Mouse (Mus musculus): ENCODE measurements at regions not wholly inside any gene's neighbourhood (a gene's known extent, or its start where the extent isn't known, plus 50 kb on each side); places are given as distances from the start of the nearest gene placed in this dataset.
"Not testable (repeated sequence)": the region's sequence is repeated elsewhere in the genome, so short reads cannot be mapped to it uniquely, and the experiment has no call there.

GRCm38 (mm10) chr15:37100767-37101288 lies 93.3 kb upstream of the Zfp706 start:
- no peak for DNase-seq

GRCm38 (mm10) chr15:37099927-37100766 lies 92.6 kb upstream of the Zfp706 start:
- DNase-seq = peak; percentile 82

GRCm38 (mm10) chr15:37099176-37099575 lies 91.6 kb upstream of the Zfp706 start:
- DNase-seq = no peak

- no peak for DNase-seq
These were observed 89.9 kb upstream of the Zfp706 start for GRCm38 (mm10) chr15:37097426-37097825.

GRCm38 (mm10) chr15:37091171-37091570 lies 83.6 kb upstream of the Zfp706 start:
- DNase-seq = not testable (repeated sequence)

GRCm38 (mm10) chr15:37083726-37084125 lies 76.2 kb upstream of the Zfp706 start:
- no peak for DNase-seq

- no peak for DNase-seq
These were observed 74.3 kb upstream of the Zfp706 start for GRCm38 (mm10) chr15:37081836-37082235.

- no peak for DNase-seq
These were observed 73.4 kb upstream of the Zfp706 start for GRCm38 (mm10) chr15:37080931-37081330.

- no peak for DNase-seq
These were observed 72.8 kb upstream of the Zfp706 start for GRCm38 (mm10) chr15:37080395-37080794.

- DNase-seq = not testable (repeated sequence)
These were observed 66.6 kb upstream of the Zfp706 start for GRCm38 (mm10) chr15:37074207-37074606.

- no peak for DNase-seq
These were observed 64.8 kb upstream of the Zfp706 start for GRCm38 (mm10) chr15:37072202-37072862.

- no peak for DNase-seq
These were observed 62.6 kb upstream of the Zfp706 start for GRCm38 (mm10) chr15:37070188-37070587.

- no peak for DNase-seq
These were observed 59.8 kb upstream of the Zfp706 start for GRCm38 (mm10) chr15:37067326-37067725.

- DNase-seq = no peak
These were observed 58.5 kb upstream of the Zfp706 start for GRCm38 (mm10) chr15:37065926-37066550.

- no peak for DNase-seq
These were observed 57.8 kb upstream of the Zfp706 start for GRCm38 (mm10) chr15:37065408-37065807.

- no peak for DNase-seq
These were observed 56.3 kb upstream of the Zfp706 start for GRCm38 (mm10) chr15:37063781-37064383.

GRCm38 (mm10) chr15:37062585-37062984 lies 55.0 kb upstream of the Zfp706 start:
- no peak for DNase-seq

- DNase-seq = no peak
These were observed 53.9 kb upstream of the Zfp706 start for GRCm38 (mm10) chr15:37061501-37061900.

GRCm38 (mm10) chr15:37060831-37061230 lies 53.3 kb upstream of the Zfp706 start:
- DNase-seq = no peak

Data from thymus, postnatal 4 days (tissue).